Mouse (Mus musculus): ENCODE data around the gene Tmem141. TPM values are rescaled to one million over a fixed set of nuclear protein-coding genes. Genes with fewer than 3 reads are reported as not detected.

The Tmem141 gene
- total RNA-seq, 2 experiments from 2014 or later = 21.7 to 23.1 TPM

- DNase-seq (ENCODE audit: low spot score in 2 of 2) = no peak
These were observed 13.1 kb downstream of the Tmem141 start for GRCm38 (mm10) chr2:25608671-25609070.

GRCm38 (mm10) chr2:25607761-25608622 lies 13.8 kb downstream of the Tmem141 start, which contains the start of gene Rabl6:
TSS of gene Rabl6 (minus strand) at chr2:25608521.
- DNase-seq (ENCODE audit: low spot score in 2 of 2) = peak; percentile 89 to 92

- no peak for DNase-seq (ENCODE audit: low spot score in 2 of 2)
These were observed 19.3 kb downstream of the Tmem141 start for GRCm38 (mm10) chr2:25602526-25602925.

- no peak for DNase-seq (ENCODE audit: low spot score in 2 of 2)
These were observed 21.8 kb downstream of the Tmem141 start for GRCm38 (mm10) chr2:25600037-25600436.

- DNase-seq (ENCODE audit: low spot score in 2 of 2) = no peak
These were observed 23.1 kb downstream of the Tmem141 start for GRCm38 (mm10) chr2:25598749-25599148.

GRCm38 (mm10) chr2:25596765-25597510 lies 24.9 kb downstream of the Tmem141 start:
- no peak for DNase-seq (ENCODE audit: low spot score in 2 of 2)

- peak; percentile 52 to 64 for DNase-seq (ENCODE audit: low spot score in 2 of 2)
These were observed 29.9 kb downstream of the Tmem141 start for GRCm38 (mm10) chr2:25591863-25592262.

- DNase-seq (ENCODE audit: low spot score in 2 of 2) = no peak
These were observed 33.4 kb downstream of the Tmem141 start for GRCm38 (mm10) chr2:25588227-25588907.

GRCm38 (mm10) chr2:25587290-25587689 lies 34.5 kb downstream of the Tmem141 start:
- DNase-seq (ENCODE audit: low spot score in 2 of 2) = no peak

DNA sequence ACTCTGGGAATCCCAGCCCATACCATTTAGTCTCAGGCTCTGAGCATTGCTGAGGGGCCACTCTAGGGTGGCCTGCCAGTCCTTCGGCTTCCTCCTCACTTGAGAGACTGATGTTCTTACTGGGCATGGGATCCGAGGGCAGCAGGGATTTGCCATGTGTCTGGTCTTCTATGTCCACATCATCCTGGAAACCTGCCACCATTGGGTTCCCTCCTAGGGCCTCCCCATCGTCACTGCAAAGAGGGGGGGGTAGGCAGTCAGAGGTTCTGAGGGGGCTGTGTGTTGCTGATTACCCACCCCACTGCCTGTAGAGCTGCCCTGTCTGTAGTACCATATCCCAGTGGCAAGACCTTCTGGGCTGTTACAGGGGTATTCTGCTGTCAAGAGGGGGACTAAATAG lies 36.2 kb downstream of the Tmem141 start:
- no peak for DNase-seq (ENCODE audit: low spot score in 2 of 2)

DNA sequence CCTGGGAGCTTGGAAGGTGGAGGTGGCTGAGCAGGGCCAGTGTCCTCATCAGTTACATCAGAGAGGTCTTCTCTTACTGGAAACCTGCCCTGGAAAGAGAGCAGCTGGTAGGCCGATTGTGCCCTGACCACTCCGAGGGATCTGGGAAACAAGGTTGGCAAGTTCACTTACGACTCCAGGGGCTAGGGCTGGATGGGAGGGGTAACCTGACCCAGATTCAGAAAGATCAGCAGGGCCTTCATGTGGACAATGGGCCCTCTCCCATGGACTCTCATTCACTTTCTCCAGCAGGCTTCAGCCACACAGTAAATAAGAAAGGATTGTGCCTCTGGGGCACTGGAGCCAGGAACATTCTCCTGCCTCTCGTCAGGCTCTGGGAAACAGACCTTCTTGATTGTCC lies 36.9 kb downstream of the Tmem141 start:
- DNase-seq (ENCODE audit: low spot score in 2 of 2) = no peak

DNA sequence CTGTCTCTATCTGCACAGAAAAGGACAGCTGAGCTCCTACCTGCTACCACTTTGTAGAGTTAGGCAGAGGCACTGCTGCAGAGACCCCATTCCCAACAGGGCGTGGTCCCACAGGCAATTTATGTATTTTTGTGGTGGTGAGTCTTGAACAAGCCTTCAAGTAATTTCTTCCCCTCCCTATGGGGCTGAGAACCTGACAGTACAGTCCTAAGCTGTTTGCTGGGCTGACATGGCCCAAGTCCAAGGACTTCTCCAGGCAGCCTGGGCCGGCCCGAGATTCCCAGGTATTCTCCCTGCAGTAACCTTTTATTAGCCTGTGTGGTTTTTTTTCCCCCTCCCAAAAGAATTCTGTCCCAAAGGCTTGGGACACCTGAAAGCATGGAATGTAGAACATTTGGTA lies 37.7 kb downstream of the Tmem141 start:
- DNase-seq (ENCODE audit: low spot score in 2 of 2) = no peak

DNA sequence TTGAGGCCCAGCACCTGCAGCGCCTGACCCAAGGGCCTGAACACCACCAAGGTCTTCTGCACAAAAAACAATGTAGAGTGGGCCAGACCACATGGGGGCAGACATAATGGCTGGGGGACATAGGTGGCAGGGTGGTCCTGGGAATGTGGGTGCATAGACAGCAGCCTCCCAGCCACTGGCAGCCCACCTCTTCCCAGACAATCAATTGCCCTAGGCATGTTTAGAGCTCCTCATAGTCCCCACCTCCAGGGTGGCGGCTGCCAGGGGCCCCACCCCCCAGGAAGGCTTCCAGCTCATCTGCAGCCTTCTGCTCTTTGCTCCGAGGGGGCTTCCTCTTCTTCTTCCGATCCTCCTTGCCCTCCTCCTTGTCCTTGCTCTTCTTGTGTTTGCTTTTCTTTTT lies 38.2 kb downstream of the Tmem141 start:
- no peak for DNase-seq (ENCODE audit: low spot score in 2 of 2)

- DNase-seq (ENCODE audit: low spot score in 2 of 2) = no peak
These were observed 38.7 kb downstream of the Tmem141 start for GRCm38 (mm10) chr2:25583120-25583481.

DNA sequence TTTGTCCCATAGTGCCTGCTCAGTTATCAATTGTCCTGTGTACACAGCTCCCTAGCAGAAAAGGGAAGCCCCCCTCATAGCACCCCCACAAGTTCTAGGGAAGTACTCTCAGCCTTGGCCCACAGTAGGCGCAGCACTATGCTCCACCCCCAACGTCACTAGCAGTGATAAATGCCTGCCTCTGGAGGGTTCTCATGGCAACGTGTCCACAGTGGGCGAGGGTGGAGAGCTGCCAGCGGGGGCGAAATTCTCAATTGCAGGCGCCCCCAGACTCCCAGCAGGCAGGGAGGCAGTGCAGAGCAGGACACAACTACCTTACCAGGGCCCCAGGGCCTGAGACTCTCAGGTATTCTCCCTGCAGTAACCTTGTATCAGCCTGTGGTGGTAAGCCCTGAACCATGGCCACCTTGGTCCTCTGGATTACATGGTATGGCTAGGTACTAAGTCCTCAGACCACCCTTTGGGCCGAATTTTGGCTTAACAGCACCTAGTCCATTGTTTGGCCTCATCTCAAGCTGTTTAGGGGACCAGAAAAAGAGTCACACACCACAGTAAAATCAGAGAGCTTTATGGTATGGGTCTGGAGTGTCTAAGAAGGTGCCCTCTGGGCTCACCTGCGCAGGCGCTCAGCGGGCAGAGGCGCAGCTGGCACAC lies 39.2 kb downstream of the Tmem141 start:
- DNase-seq (ENCODE audit: low spot score in 2 of 2) = peak; percentile 80 to 88

- peak in 1 of 2 experiments; percentile 52 for DNase-seq (ENCODE audit: low spot score in 2 of 2)
These were observed 39.9 kb downstream of the Tmem141 start for GRCm38 (mm10) chr2:25581901-25582301.

DNA sequence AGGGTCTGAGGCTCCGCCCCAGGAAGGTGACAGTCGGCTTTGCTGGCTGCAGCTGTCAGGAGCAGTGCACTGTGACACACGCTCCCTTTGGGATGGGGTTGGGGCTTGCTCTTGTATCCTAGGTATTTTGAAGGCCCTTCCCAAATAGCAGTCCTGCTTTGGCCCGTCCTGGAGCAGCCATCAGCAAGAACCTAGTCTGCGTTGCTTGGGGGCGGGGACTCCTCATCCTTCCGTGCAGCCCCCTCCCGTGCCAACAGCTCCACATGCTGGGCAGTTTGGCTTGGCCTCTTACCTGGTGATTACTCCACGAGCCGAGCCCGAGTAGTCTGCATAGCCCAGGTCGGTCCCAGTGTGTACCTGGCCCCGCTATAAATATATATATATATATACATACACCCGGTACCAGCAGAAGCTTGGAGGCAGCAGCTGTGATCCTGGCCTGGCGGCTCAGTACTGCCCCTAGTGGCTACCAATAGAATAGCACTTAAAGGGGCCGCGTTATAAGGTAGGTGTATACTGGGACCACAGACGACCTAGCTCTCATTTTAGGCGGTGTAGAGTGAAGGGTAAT lies 40.4 kb downstream of the Tmem141 start, which contains the start of gene Ajm1:
Gene Ajm1, minus strand, starts transcription at position 464 of the 571 bp plus-strand sequence.
- DNase-seq (ENCODE audit: low spot score in 2 of 2) = peak; percentile 74 to 77

GRCm38 (mm10) chr2:25580621-25581101 lies 41.1 kb downstream of the Tmem141 start:
- DNase-seq (ENCODE audit: low spot score in 2 of 2) = peak in 1 of 2 experiments; percentile 45

DNA sequence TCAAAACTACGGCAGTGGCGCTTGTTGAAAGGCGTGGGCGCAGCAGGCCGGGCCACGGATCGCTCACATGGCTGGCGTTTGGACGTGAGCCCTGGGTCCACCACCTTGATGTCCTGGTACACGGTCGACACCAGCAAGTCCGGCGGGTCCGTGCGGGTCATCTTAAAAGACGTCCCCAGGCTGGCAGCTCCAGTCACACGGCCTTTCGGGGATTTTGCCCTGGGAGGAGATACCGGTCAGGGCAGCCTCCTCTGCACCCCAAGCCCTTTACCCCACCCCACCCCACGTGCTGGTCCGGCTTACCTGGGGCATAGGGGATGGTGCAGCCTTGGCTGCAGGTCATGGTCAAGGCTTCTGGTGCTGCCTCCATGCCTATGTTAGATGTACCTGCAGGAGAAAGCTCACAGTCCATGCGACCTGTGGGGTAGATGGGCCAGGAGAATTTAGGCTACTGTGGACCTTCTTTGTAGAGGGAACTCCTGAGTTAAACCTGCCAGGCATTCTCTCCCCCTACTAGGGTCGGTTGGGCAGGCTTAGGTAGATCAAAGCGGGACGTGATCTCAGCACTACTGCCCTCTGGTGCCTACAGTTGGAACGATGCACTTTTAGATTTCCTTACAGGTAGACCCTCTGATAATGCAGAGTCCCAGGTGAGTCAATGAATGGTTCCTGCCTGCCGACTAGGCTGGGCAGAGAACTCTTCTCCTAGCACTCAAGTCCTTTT lies 41.9 kb downstream of the Tmem141 start:
- peak; percentile 53 to 60 for DNase-seq (ENCODE audit: low spot score in 2 of 2)
